20 mouse cellular contexts compared by ENCODE assay signal in genomic region chr5:67954097-67954496, GRCm38 (mm10). TPM values are rescaled to one million over a fixed set of nuclear protein-coding genes. Genes with fewer than 3 reads are reported as not detected.
"Had no signal": no experiment of that assay in that cellular context is flagged by ENCODE, and none has a peak within 500 bp of the region (broad histone marks: within the 10 kb centered on the region; RNA-seq: fewer than 3 reads in every experiment).

No protein-coding gene starts in this region.

- DNase-seq: kidney, adult 18-20 months; kidney, adult 9 months; kidney, postnatal 14 days; kidney, postnatal 4 days; liver, postnatal 0 days; lung, embryonic 14.5 days; retina, postnatal 1 day; thymus, adult 2 months; thymus, postnatal 14 days; thymus, postnatal 4 days had no signal

- ATAC-seq: liver, postnatal 0 days; lung, postnatal 0 days; midbrain, embryonic 13.5 days; midbrain, embryonic 16.5 days had no signal

RNA-seq across cellular contexts. Expression of gene Gm21905, which starts 7.9 kb away (rescaled TPM):
- total RNA-seq: layer of hippocampus, adult 18-20 months; layer of hippocampus, postnatal 14 days; left cerebral cortex, adult 18-20 months; left cerebral cortex, postnatal 36 days; megakaryocyte, adult 5-6 weeks; monocyte, adult 5-6 weeks; neutrophil, adult 5-6 weeks had no signal

RNA-seq across cellular contexts. Expression of gene Gm5108, which starts 12.6 kb away (rescaled TPM):
- total RNA-seq: layer of hippocampus, adult 18-20 months; layer of hippocampus, postnatal 14 days; left cerebral cortex, adult 18-20 months; left cerebral cortex, postnatal 36 days; megakaryocyte, adult 5-6 weeks; monocyte, adult 5-6 weeks; neutrophil, adult 5-6 weeks had no signal
